Mouse (Mus musculus): ENCODE data around the gene Bag2. TPM values are rescaled to one million over a fixed set of nuclear protein-coding genes. Genes with fewer than 3 reads are reported as not detected.

The Bag2 gene
- polyA plus RNA-seq, 1 experiment from 2014 or later: 39.4 TPM

DNA sequence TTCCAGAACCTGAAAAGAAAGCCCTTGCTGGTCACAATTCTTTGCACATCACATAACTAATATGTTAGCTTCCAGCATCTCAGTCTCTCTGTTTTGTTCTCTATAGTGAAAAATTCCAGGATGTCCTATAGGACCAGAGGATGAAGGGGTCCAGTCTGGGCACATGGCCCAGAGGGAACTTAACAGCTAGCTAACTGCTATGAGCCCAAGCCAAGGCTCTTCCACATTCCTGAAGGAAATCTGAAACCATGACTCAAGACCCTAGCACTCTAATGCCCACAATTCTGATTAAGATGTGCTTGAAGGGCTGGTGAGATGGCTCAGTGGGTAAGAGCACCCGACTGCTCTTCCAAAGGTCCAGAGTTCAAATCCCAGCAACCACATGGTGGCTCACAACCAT, 40.0 kb downstream of the Bag2 start:
- no peak for DNase-seq

DNA sequence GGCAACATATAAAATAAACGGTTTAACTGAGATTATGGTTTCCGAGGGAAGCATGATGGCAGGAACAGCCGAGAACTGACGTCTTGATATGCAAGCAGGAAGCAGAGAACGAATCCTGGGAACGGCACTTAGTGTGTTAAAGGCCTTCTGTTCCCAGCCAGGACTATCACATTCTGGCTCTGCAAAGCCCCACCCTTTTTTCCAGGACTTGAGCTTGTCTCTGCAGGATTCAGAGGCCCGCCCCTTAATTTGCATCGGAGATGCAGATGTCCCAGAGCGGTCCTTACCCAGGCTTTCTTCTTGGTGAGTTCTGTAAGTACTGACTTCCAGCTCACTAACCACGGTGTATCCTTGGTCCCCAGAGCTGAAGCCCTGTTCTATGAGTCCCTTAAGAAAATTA, 42.8 kb downstream of the Bag2 start:
- Histone ChIP-seq H3K4me2 (no peak overlapping the region), H3K36me3 (ENCODE audit: insufficient read depth) (no peaks in the 10 kb centered on the region), H3K27ac (ENCODE audit: low read depth) (no peak overlapping the region), H3K4me3 (ENCODE audit: low read depth, low read length) (no peak overlapping the region), H3K4me1 (ENCODE audit: insufficient read depth) (no peaks in the 10 kb centered on the region), H3K9ac (no peak overlapping the region), H3K9me3 (ENCODE audit: low read depth, low read length) (no peaks in the 10 kb centered on the region), H3K27me3 (ENCODE audit: insufficient read depth, low read length) (no peaks in the 10 kb centered on the region)
- peak; percentile 64 for DNase-seq
- ATAC-seq (ENCODE audit: insufficient read depth): no peak
- TF ChIP-seq CTCF (IDR thresholded peaks at IDR 0.05; ENCODE audit: low read depth): no peak
- WGBS: 3% methylated on average over 10 of the region's 10 CpGs

More for the DNA sequence above, 40.0 kb downstream of the Bag2 start:
- H3K4me1 ChIP-seq (ENCODE audit: insufficient read depth): peaks cover 4% of the 10 kb centered on the region
- no peak overlapping the region for H3K27ac ChIP-seq (ENCODE audit: low read depth)
- no peaks in the 10 kb centered on the region for H3K9me3 ChIP-seq (ENCODE audit: low read depth, low read length)
- H3K36me3 ChIP-seq (ENCODE audit: insufficient read depth): peaks cover 7% of the 10 kb centered on the region
- 86% methylated on average over 1 of the region's 1 CpGs for WGBS
- no peak overlapping the region for H3K4me2 ChIP-seq
- H3K4me3 ChIP-seq (ENCODE audit: low read depth, low read length): no peak overlapping the region
- TF ChIP-seq CTCF (IDR thresholded peaks at IDR 0.05; ENCODE audit: low read depth): no peak
- no peak for ATAC-seq (ENCODE audit: insufficient read depth)
- no peaks in the 10 kb centered on the region for H3K27me3 ChIP-seq (ENCODE audit: insufficient read depth, low read length)
- no peak overlapping the region for H3K9ac ChIP-seq

DNA sequence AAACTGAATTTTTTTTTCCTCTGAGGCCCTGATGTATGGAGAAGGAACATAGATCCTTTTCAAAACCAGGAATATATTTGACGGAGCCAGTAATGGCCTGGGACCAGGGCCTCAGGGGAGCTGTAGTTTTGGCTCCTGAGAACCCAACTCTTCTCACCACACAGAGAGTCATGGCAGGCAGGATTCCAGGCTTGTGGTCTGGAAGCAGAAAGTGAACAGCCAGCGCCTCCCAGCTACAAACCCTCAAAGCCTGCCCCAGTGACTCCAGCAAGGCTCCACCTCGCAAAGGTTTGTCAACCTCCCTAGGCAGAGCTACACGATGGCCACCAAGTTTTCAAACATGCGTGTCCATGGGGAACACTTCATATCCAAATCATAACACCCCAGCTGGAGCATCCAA, 45.6 kb downstream of the Bag2 start:
- WGBS: 85% methylated on average over 5 of the region's 5 CpGs
- DNase-seq (no peak), ATAC-seq (ENCODE audit: insufficient read depth) (no peak)
- Histone ChIP-seq H3K9me3 (ENCODE audit: low read depth, low read length) (no peaks in the 10 kb centered on the region), H3K27ac (ENCODE audit: low read depth) (no peak overlapping the region), H3K9ac (no peak overlapping the region), H3K4me1 (ENCODE audit: insufficient read depth) (no peaks in the 10 kb centered on the region), H3K4me3 (ENCODE audit: low read depth, low read length) (no peak overlapping the region), H3K36me3 (ENCODE audit: insufficient read depth) (no peaks in the 10 kb centered on the region), H3K27me3 (ENCODE audit: insufficient read depth, low read length) (no peaks in the 10 kb centered on the region), H3K4me2 (no peak overlapping the region)
- TF ChIP-seq CTCF (IDR thresholded peaks at IDR 0.05; ENCODE audit: low read depth): no peak

DNA sequence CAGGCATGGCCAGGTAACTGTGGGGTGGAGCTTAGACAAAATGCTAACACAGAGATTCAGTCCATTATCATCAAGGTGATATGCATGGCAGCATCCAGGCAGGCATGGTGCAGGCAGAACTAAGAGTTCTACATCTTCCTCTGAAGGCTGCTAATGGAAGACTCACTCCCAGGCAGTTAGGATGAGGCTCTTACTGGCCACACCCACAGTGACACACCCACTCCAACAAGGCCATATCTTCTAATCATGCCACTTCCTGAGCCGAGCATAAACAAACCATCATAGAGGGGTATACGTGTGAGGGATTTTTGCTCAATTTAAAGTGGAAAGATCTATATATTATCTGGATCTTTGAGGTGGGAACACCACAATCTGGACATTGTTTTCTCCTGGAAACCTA, 48.0 kb downstream of the Bag2 start:
- no peaks in the 10 kb centered on the region for H3K9me3 ChIP-seq (ENCODE audit: low read depth, low read length)
- no peaks in the 10 kb centered on the region for H3K27me3 ChIP-seq (ENCODE audit: insufficient read depth, low read length)
- no peak overlapping the region for H3K27ac ChIP-seq (ENCODE audit: low read depth)
- WGBS: 41% methylated on average over 2 of the region's 2 CpGs
- H3K4me3 ChIP-seq (ENCODE audit: low read depth, low read length): no peak overlapping the region
- H3K36me3 ChIP-seq (ENCODE audit: insufficient read depth): no peaks in the 10 kb centered on the region
- no peak for DNase-seq
- no peak for TF ChIP-seq CTCF (IDR thresholded peaks at IDR 0.05; ENCODE audit: low read depth)
- H3K9ac ChIP-seq: no peak overlapping the region
- no peak for ATAC-seq (ENCODE audit: insufficient read depth)
- no peaks in the 10 kb centered on the region for H3K4me1 ChIP-seq (ENCODE audit: insufficient read depth)
- H3K4me2 ChIP-seq: no peak overlapping the region

DNA sequence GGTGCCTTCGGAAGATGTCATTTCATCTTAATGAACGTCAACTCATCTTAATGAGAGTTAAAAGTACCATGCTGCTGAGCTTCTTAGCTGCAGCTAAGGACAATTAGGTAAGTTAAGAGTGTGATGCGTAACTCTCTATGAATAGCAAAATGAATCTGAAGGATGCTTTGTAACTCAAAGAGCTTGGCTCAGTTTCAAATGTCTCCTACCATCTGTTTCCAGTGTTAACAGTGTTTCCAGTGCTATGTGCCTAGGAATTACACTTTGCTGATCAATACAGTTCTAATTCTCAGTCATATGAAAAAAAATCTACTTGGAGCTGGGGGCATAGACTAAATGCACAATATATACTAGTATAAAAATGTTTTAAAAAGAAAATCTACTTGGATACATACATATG, 56.4 kb downstream of the Bag2 start:
- H3K4me1 ChIP-seq (ENCODE audit: insufficient read depth): no peaks in the 10 kb centered on the region
- 86% methylated on average over 3 of the region's 3 CpGs for WGBS
- H3K9ac ChIP-seq: no peak overlapping the region
- H3K27ac ChIP-seq (ENCODE audit: low read depth): no peak overlapping the region
- ATAC-seq (ENCODE audit: insufficient read depth) (no peak), DNase-seq (no peak)
- H3K4me2 ChIP-seq: no peak overlapping the region
- no peaks in the 10 kb centered on the region for H3K9me3 ChIP-seq (ENCODE audit: low read depth, low read length)
- no peaks in the 10 kb centered on the region for H3K27me3 ChIP-seq (ENCODE audit: insufficient read depth, low read length)
- H3K36me3 ChIP-seq (ENCODE audit: insufficient read depth): no peaks in the 10 kb centered on the region
- no peak for TF ChIP-seq CTCF (IDR thresholded peaks at IDR 0.05; ENCODE audit: low read depth)
- no peak overlapping the region for H3K4me3 ChIP-seq (ENCODE audit: low read depth, low read length)

DNA sequence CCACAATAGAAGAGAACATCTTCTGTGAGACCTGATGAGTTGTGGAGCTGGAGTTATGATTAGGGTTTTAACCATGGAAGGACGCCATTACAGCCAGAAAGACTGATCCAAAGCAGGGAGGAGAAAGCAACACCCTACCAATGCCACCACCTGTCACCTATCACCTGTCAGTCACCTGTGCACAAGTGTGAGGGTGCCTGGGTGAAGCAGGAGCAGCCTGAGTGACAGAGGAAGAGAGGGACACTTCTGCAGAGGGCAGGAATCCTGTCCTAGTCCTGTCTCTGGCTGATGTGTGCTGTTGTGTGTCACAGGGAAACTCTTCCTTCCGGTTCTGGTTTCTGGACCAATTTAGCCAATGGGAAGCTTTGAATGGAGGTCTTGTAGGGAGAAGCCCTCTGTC, 61.6 kb downstream of the Bag2 start:
- no peak for DNase-seq
- 74% methylated on average over 2 of the region's 2 CpGs for WGBS
- Histone ChIP-seq H3K9ac (no peak overlapping the region), H3K36me3 (ENCODE audit: insufficient read depth) (no peaks in the 10 kb centered on the region), H3K4me1 (ENCODE audit: insufficient read depth) (no peaks in the 10 kb centered on the region), H3K27ac (ENCODE audit: low read depth) (no peak overlapping the region), H3K4me3 (ENCODE audit: low read depth, low read length) (no peak overlapping the region), H3K4me2 (no peak overlapping the region), H3K27me3 (ENCODE audit: insufficient read depth, low read length) (no peaks in the 10 kb centered on the region), H3K9me3 (ENCODE audit: low read depth, low read length) (no peaks in the 10 kb centered on the region)
- ATAC-seq (ENCODE audit: insufficient read depth): no peak
- no peak for TF ChIP-seq CTCF (IDR thresholded peaks at IDR 0.05; ENCODE audit: low read depth)

Other genes with a start within 250 kb of the Bag2 start
- gene Prim2, start 88.0 kb downstream of the Bag2 start, polyA plus RNA-seq (2014; fragmentation: Nextera tagmentation; extraction: Ambion mirVana): 42.2 and 46.8 TPM in 2 replicates
- 22.1 and 23.8 TPM in 2 replicates for gene Rab23, start 37.9 kb downstream of the Bag2 start, polyA plus RNA-seq (2014; fragmentation: Nextera tagmentation; extraction: Ambion mirVana)
- 32.4 and 34.3 TPM in 2 replicates for gene Zfp451, start 56.8 kb upstream of the Bag2 start, polyA plus RNA-seq (2014; fragmentation: Nextera tagmentation; extraction: Ambion mirVana)
- gene Bend6, start 150.0 kb upstream of the Bag2 start, polyA plus RNA-seq (2014; fragmentation: Nextera tagmentation; extraction: Ambion mirVana): 0.21 and 1.0 TPM in 2 replicates
- gene Dst, start 150.4 kb upstream of the Bag2 start, polyA plus RNA-seq (2014; fragmentation: Nextera tagmentation; extraction: Ambion mirVana): 15.6 and 16.1 TPM in 2 replicates